Mouse (Mus musculus): ENCODE measurements around the gene Pde3a. TPM values are rescaled to one million over a fixed set of nuclear protein-coding genes. Genes with fewer than 3 reads are reported as not detected.

Gene Pde3a
- total RNA-seq (2017), result 0.23 and 0.25 TPM in 2 replicates

- no peak for ATAC-seq (ENCODE audit: extremely low read depth, insufficient number of reproducible peaks, low FRiP score, poor library complexity, severe bottlenecking)
Measured at GRCm38 (mm10) chr6:141248691-141249584, at the start of gene Pde3a. TSS of gene Pde3a (plus strand) at chr6:141249269.

- ATAC-seq (ENCODE audit: extremely low read depth, insufficient number of reproducible peaks, low FRiP score, poor library complexity, severe bottlenecking), result no peak
Measured at GRCm38 (mm10) chr6:141200173-141200615, 48.9 kb upstream of the Pde3a start.

- no peak for ATAC-seq (ENCODE audit: extremely low read depth, insufficient number of reproducible peaks, low FRiP score, poor library complexity, severe bottlenecking)
Measured at GRCm38 (mm10) chr6:141207531-141207930, 41.5 kb upstream of the Pde3a start.

- no peak for ATAC-seq (ENCODE audit: extremely low read depth, insufficient number of reproducible peaks, low FRiP score, poor library complexity, severe bottlenecking)
Measured at GRCm38 (mm10) chr6:141208283-141208872, 40.7 kb upstream of the Pde3a start.

- no peak for ATAC-seq (ENCODE audit: extremely low read depth, insufficient number of reproducible peaks, low FRiP score, poor library complexity, severe bottlenecking)
Measured at GRCm38 (mm10) chr6:141210021-141210420, 39.0 kb upstream of the Pde3a start.

- no peak for ATAC-seq (ENCODE audit: extremely low read depth, insufficient number of reproducible peaks, low FRiP score, poor library complexity, severe bottlenecking)
Measured at GRCm38 (mm10) chr6:141221081-141221480, 28.0 kb upstream of the Pde3a start.

GRCm38 (mm10) chr6:141226851-141227657 lies 22.0 kb upstream of the Pde3a start:
- ATAC-seq (ENCODE audit: extremely low read depth, insufficient number of reproducible peaks, low FRiP score, poor library complexity, severe bottlenecking), result no peak

GRCm38 (mm10) chr6:141227658-141228005 lies 21.4 kb upstream of the Pde3a start:
- ATAC-seq (ENCODE audit: extremely low read depth, insufficient number of reproducible peaks, low FRiP score, poor library complexity, severe bottlenecking), result no peak

GRCm38 (mm10) chr6:141232756-141233382 lies 16.2 kb upstream of the Pde3a start:
- no peak for ATAC-seq (ENCODE audit: extremely low read depth, insufficient number of reproducible peaks, low FRiP score, poor library complexity, severe bottlenecking)

- no peak for ATAC-seq (ENCODE audit: extremely low read depth, insufficient number of reproducible peaks, low FRiP score, poor library complexity, severe bottlenecking)
Measured at GRCm38 (mm10) chr6:141241809-141242208, 7.3 kb upstream of the Pde3a start.

- no peak for ATAC-seq (ENCODE audit: extremely low read depth, insufficient number of reproducible peaks, low FRiP score, poor library complexity, severe bottlenecking)
Measured at GRCm38 (mm10) chr6:141245089-141245488, 4.0 kb upstream of the Pde3a start.

GRCm38 (mm10) chr6:141246391-141246790 lies 2.7 kb upstream of the Pde3a start:
- no peak for ATAC-seq (ENCODE audit: extremely low read depth, insufficient number of reproducible peaks, low FRiP score, poor library complexity, severe bottlenecking)

- no peak for ATAC-seq (ENCODE audit: extremely low read depth, insufficient number of reproducible peaks, low FRiP score, poor library complexity, severe bottlenecking)
Measured at GRCm38 (mm10) chr6:141248081-141248480, 988 bp upstream of the Pde3a start.

GRCm38 (mm10) chr6:141249585-141250295 lies 671 bp downstream of the Pde3a start:
- ATAC-seq (ENCODE audit: extremely low read depth, insufficient number of reproducible peaks, low FRiP score, poor library complexity, severe bottlenecking), result no peak

GRCm38 (mm10) chr6:141250296-141250629 lies 1.2 kb downstream of the Pde3a start:
- no peak for ATAC-seq (ENCODE audit: extremely low read depth, insufficient number of reproducible peaks, low FRiP score, poor library complexity, severe bottlenecking)

- no peak for ATAC-seq (ENCODE audit: extremely low read depth, insufficient number of reproducible peaks, low FRiP score, poor library complexity, severe bottlenecking)
Measured at GRCm38 (mm10) chr6:141250984-141251383, 1.9 kb downstream of the Pde3a start.

GRCm38 (mm10) chr6:141252520-141252919 lies 3.5 kb downstream of the Pde3a start:
- no peak for ATAC-seq (ENCODE audit: extremely low read depth, insufficient number of reproducible peaks, low FRiP score, poor library complexity, severe bottlenecking)

- no peak for ATAC-seq (ENCODE audit: extremely low read depth, insufficient number of reproducible peaks, low FRiP score, poor library complexity, severe bottlenecking)
Measured at GRCm38 (mm10) chr6:141254956-141255355, 5.9 kb downstream of the Pde3a start.

- ATAC-seq (ENCODE audit: extremely low read depth, insufficient number of reproducible peaks, low FRiP score, poor library complexity, severe bottlenecking), result no peak
Measured at GRCm38 (mm10) chr6:141256896-141257295, 7.8 kb downstream of the Pde3a start.

Data from neutrophil, adult 5-6 weeks (primary cell).